Mouse (Mus musculus) kidney, postnatal 4 days (tissue): ENCODE results near the gene Amer2.

Experiments
- DNase-seq, 2 experiments: peaks; one replicate each; pipeline ENCODE4 v3.0.0; 2021; ENCODE audit warnings: mixed read lengths in 2 of 2

The Amer2 gene

DNA sequence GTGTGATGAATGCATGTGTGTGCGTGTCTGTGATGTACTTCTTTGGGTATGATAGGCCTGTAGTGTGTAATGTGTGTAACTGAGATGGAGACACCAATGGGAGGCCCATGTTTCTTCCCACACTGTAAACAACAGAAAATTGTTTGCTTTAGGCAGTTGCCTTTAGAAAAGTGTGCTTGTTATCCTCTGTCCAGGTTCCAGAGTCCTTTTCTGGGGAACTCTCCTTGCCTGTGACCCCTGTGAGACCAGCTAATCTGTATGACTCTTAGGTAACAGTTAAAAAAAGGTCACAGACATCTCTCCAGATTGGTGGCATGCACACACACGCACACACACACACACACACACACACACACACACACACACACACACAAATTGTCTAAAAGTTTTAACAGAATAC lies 15.3 kb downstream of the Amer2 start:
- no peak for DNase-seq

DNA sequence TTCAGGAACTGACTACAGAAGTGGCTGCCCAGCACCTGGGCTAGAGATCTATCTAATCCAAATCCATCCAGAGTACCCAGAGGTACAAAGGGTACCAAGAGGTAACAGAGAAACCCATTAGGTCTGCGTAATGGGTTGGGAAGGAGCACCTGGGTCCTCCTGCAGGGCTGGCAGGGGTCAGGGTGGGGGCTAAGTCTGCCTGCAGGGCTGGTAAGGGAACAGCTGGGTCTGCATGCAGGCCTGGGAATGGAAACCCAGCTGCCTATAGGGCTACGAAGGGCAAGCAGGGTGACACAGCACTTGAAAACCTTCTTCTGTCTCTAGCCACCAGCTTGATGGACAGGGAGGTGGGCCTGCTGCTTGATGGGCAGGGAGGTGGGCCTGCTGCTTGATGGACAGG lies 19.1 kb downstream of the Amer2 start:
- no peak for DNase-seq

DNA sequence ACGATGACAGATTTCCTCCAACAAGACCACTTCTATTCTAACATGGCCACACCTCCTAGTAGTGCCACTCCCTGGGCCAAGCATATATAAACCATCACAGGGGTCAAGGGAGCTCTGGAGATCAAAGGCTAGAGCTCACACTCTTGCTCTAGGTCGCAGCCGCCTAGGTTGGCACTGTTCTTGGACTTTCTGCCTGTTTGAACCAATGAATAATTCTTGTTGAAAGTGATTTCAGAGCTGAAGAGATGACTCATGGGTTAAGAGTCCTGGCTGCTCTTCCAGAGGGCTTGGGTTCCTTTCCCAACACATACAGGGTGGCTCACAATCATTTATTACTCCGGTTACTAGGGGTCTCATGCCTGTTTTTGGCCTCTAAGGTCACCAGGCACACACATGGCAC lies 24.3 kb downstream of the Amer2 start:
- DNase-seq: no peak

DNA sequence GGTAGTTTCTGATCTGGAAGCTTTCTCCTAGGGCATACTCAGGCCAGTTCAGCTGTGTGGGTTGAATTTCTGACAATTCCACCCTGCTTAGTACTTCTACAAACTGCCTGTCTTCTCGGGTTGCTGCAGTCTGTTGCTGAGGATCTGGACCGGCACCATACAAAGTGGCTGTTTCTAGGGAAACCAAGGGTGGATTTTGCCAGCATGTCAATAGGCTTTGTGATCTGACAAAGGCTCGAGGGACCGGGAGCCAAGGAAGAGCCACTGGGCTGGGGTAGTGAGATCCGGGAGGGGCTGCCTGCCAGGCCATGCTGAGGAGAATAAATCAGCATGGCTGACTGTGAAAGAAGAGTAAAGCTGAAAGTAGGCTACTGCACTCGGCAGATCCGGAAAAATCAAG lies 25.8 kb downstream of the Amer2 start:
- no peak for DNase-seq

DNA sequence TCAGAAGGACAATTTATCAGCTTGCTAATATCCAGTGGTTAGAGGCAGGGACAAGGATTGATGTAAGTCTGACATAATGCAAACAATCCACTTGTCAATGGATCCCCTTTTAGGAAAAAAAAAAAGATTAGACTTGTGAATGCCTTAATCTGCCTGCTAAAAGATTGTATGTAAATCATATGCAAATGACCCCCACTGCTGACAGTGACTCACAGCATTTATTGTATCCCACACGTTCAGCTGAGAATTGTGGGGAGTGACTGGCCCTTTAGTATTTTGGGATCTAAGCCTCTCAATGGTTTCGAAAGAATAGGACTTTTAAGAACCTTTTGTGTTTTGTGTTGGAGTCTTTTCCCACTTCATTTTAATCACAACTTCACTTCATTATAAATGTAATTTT lies 30.2 kb downstream of the Amer2 start:
- no peak for DNase-seq

DNA sequence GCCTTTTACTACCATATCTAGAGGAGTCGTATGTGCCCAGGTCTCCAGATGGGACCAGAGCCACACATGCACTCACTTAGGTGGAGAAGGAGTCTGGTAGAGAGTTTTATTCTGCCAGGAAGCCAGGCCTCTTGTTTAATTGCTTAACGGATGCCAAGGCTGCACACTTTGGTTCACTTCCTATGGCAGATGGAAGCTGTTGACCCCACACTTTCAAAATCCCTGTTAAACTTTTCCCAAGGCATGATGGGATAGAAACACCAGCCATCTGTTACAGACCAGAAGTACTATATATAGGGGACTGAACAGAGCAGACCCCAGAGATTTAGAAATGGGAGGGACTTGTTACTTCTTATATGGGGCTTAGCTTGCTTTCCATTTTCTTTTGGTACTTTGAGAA lies 32.8 kb downstream of the Amer2 start:
- no peak for DNase-seq

DNA sequence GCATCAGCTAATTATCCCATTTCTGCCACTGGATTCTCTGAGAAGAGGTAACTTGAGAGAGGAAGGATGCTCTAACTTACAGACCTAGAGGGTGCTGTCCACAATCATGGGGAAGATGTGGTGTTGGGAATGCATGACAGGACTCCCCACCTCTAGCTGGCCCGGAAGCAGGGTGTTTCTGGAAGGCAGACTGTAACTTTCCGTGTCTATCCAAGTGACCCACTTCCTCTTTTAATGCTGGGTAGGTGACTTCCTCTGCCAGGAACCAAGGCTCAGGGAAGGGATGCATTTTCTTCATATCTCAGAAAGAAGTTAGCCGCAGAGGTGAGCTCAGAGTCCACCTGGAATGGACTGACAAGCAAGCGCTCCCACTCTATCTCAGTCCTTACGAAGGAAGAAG lies 33.5 kb downstream of the Amer2 start:
- no peak for DNase-seq

DNA sequence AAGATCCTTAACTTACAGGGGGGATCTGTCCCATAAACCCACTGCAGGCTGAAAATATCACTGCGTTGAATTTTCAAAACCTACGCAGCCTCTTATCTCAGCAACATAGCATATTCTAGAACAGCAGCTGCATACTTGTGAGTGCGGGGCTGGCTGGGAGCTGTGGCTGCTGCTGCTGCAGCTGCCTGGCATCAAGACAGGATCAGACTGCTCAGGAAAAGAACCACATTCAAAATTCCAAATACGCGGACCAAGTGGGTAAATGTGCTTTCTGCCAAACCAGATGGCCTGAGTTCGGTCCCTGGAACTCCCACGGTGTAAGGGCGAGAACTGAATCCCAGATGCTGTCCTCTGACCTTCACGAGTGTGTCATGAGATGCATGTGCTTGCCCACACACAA lies 34.3 kb downstream of the Amer2 start:
- no peak for DNase-seq

DNA sequence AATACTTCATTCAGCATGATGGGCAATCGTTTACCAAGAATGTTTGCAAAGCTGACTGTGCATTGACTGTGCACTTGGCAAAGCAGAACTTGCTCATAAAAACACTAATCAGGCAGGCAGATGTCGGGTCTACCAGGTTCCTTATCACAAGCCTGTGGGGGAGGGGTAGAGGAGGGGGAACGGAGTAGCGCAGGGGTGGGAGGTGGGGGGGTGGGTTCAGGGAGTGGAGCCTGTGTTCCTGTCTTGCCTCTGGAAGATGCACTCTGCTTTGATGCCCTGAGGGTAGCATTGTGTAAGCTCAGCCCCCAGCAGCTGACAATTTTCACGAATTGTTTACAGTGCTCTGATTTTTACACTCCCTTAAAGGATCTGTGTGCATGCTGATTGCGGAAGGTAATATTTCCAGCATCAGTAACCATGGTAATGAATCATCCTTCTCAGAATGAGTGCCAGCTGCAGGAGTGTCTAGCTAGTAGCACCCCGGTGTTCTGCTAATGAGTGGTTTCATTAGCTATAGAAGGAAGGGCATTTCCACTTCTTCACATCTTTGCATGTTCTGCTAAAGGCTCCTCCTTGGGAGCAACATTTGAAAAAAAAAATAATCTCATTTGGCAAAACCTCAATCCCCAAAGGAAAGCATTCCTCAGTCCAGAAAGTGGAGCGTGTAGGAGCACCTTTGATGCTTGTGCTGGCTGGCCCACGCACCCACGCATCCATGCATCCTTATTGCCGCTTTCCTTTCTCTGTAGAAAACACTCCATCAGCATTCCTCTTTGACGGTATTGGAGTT lies 36.8 kb downstream of the Amer2 start:
- peak in 1 of 2 experiments; percentile 20 for DNase-seq

DNA sequence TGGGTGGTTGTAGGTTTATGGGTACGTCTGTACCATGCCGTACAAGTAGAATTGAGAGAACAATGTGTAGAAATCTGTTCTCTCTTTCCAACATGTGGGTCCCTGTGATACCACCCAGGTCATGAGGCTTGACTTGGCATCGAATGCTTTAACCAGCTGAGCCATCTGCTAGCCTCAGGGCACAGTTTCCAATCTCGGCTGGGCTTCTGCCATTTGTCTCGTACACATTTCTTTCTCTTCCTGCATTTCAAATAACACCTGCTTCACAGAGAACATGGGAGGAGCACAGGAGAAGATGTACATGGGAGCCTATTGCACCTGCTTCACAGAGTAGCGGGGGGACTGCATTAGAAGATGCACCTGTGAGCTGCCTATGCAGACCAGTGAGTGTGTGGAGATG lies 38.2 kb downstream of the Amer2 start:
- no peak for DNase-seq

DNA sequence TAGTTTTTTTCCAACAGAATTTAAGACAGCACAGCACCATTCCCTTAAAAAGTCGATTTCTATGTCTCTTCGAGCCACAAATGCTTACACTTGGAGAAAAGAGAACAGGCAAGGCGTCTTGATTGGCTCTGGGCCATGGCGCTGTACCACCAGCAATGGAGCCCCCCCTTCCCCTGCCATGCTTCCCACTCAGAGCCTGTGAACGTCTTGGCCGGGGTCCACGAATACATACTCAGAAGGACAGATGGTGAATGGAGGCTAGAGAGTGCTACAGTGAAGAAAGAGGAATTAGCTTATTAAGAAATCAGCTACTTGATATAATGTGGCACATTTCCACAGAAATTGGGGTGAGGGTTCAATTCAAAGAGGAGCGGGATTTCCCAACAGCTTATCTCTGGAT lies 41.6 kb downstream of the Amer2 start:
- DNase-seq: peak in 1 of 2 experiments; percentile 11

DNA sequence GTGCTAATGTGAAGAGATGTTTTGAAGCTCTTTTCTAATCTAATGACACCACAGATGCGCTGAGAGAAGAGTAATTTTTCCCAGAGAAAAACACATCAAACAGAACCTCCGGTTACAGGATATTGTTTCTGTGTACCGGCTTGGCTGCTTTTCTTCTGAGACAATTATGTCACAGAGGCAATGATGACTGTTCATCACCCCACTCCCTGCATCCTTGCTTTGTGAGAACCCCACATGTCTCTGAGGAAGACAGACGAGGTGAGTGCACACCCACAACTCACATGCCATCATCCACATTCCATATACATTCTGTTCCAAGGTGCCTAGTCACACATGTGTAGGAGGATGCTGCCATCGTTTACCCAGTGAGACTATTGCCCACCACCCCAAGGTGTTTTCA lies 44.9 kb downstream of the Amer2 start:
- no peak for DNase-seq

DNA sequence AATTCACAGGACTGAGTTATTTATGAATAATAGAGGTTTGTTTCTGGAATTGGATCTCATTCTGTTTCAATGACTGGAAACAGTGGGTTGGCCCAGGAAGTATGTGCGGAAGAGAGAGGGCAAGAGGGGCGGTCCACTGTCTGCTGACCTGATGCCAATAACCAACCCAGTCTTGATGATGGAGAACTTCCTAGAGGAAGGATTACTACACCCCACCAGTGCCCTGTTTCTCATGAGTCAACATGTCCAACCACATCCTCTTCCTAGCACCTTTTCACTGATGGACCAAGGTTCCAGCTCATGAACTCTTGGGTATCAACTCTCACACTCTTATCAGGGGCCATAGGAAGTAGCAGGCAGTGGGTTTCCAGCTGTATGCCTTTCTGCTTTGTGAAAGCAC lies 49.9 kb downstream of the Amer2 start:
- no peak for DNase-seq

DNA sequence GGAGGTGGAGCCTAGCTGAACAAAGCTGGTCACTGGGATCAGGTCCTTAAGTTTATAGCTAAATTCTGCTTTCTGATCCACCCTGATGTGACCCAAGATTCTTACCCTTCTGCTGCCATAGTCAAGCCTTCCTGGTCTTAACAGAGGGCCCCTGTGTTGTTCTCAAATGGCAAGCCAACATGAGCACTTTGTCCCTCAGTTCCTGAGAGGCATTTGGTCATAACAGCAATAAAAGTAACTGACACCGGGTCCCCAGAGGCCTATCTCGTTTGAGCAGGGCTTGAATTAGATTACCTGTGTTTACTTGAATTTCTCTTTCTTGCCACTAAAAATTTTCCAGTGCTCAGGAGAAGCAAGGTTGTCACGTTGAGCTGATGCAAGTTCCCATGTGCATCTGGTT lies 51.1 kb downstream of the Amer2 start:
- DNase-seq: no peak

DNA sequence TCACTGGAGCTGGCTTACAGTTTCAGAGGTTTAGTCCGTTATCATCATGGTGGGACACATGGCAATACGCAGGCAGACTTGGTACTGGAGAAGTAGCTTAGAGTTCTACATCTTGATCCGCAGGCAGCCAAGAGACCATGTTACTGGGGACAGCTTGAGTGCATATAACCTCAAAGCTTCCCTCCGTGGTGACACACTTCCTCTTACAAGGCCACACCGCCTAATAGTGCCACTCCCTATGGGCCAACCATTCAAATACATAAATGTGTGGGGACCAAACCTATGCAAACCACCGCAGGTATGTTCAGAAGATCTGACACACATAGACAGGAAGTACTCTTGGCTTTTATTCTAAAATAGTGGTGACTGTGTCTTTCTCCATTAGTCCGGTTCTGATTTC lies 52.5 kb downstream of the Amer2 start:
- no peak for DNase-seq

DNA sequence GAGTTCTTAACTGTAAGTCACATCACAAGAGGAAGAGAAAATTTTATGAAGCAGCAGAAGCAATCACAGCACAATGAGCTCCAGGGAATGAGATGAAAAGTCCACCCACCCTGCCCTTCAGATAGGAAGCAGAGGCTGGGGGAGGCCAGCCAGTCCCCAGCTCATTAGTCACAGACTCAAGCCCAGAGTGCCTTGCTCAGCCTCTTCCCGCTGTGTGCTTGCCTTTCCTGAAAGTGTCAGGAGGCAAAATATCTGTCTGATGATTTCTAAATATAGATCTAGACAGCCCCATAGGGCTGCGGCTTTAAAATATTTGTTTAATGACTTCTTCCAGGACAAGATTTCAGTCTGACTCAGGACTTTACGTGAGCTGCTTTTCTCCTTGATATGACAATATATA lies 54.8 kb downstream of the Amer2 start:
- peak in 1 of 2 experiments; percentile 16 for DNase-seq

DNA sequence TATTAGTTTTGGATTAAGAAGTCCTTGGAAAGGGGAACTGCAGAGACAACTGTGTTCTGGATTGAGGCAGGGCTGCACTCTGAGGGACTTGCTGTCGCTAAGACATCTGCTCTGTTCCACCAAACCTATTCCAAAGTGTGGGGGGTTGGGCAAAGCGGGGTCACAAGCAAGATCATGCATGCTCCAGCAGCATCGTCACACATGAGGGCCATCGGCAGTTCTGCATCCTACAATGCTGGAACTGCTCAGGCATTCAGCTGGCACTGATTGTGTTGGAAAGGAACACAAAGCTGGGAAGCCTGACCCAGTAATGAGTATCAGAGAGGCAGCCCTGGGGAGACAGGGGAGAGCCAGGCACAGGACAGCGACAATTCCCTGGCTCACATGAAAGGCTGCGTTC lies 56.5 kb downstream of the Amer2 start:
- DNase-seq: peak; percentile 51 to 67

DNA sequence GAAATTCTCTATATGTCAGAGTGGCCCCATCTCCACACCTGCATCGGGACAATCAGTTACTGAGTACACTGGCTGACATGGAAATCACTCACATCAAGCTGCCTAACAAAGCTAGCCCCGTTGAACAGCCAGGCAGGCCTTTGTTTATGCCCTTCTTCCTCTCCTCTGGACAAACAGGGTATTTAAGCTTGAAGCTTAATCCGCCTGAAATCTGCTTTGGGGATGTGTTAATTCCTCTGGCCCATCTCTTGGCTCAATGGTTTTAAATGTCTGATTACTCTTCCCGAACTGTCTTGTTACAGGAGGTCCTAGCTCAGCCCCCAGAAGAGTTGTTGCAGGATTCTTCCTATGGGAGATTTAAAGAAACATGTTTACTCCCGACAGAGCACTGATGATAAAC lies 58.5 kb downstream of the Amer2 start:
- DNase-seq: no peak

DNA sequence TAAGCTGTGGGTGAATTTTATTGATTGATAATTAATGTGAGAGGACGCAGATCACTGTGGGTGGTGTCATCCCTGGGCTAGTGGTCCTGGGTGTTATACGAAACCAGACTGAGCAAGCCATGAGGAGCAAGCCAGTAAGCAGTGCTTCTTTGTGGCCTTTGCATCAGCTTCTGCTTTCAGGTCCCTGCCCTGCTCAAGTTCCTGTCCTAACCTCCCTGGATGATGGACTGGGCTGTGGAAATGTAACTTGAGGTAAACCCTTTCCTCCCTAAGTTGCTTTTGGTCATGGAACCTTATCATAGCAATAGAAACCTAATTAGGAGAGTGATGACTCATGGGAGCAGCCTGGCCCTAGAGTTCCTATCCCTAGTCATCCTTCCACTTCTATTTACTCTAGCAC lies 59.1 kb downstream of the Amer2 start:
- DNase-seq: no peak

DNA sequence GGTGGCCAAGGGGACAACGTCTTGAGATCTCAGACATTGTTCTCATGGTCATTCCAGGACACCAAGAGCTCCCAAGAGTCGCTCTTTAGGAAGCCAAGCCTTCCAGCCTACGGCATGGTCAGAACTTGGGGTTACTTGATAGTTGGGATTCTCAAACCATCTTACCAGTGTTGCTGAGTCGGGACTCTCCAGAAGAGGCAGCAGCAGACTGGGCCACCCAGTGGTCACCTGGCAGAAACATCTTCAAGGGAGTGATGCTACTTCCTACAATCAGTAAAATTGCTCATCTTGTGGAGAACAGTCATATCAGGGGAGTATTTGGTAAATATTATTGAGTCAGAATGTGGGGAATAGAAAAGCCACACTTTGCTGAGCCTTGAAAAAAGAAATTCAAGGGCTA lies 62.5 kb downstream of the Amer2 start:
- DNase-seq: peak; percentile 27 to 47

DNA sequence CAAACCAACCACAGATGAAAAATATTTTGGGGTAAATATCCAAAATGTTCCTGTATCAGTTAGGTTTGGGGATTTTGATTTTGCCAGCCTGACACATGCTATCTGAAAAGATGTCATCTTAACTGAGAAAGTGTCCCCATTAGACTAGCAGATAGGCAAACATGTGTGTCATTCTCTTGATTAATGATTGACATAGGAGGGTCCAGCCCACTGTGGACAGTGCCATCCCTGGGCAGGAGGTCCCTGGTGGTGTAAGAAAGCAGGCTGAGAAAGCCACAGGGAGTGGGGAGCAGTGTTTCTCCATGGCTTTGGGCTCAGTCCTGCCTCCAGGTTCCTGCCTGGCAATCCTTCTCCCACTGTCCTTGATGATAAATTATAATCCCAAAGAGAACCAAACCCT lies 63.3 kb downstream of the Amer2 start:
- DNase-seq: no peak
